Mouse (Mus musculus) bone marrow, adult 2 months (tissue): ENCODE measurements around the gene Ankrd2.

Source experiments
- CTCF ChIP-seq: fragments of 200-500 bp; IDR thresholded peaks from 2 replicates; pipeline ENCODE4 v1.5.1; 2011; ENCODE audit warnings: low read length, control low read depth; ENCODE audit not compliant: control insufficient read depth, insufficient read depth
- POLR2A ChIP-seq: fragments of 200-500 bp; IDR thresholded peaks from 2 replicates; pipeline ENCODE4 v1.6.1; 2011; ENCODE audit warnings: low read depth, mild to moderate bottlenecking, control low read depth, low read length, borderline replicate concordance; ENCODE audit not compliant: control insufficient read depth

GRCm38 (mm10) chr19:42058426-42058825 is 22.6 kb downstream of the Ankrd2 start:
- TF ChIP-seq POLR2A (no peak), CTCF (no peak)
